Mouse (Mus musculus): Measurements from ENCODE around the gene Kif26b.

- TF ChIP-seq CTCF (IDR thresholded peaks at IDR 0.05; ENCODE audit: control insufficient read depth, insufficient read depth, insufficient replicate concordance, low read depth, low read length): no peak
- no peak for TF ChIP-seq POLR2A (IDR thresholded peaks at IDR 0.05; ENCODE audit: control insufficient read depth, low read depth, low read length)
These were observed 162.8 kb downstream of the Kif26b start for GRCm38 (mm10) chr1:178691679-178692078.

Data from testis, adult 2 months (tissue).